Mouse (Mus musculus): ENCODE results near the gene Exoc7. TPM values are rescaled to one million over a fixed set of nuclear protein-coding genes. Genes with fewer than 3 reads are reported as not detected.

Exoc7 gene
- total and polyA plus RNA-seq, 3 experiments, result 45.4 to 526 (median 49.0) TPM

DNA sequence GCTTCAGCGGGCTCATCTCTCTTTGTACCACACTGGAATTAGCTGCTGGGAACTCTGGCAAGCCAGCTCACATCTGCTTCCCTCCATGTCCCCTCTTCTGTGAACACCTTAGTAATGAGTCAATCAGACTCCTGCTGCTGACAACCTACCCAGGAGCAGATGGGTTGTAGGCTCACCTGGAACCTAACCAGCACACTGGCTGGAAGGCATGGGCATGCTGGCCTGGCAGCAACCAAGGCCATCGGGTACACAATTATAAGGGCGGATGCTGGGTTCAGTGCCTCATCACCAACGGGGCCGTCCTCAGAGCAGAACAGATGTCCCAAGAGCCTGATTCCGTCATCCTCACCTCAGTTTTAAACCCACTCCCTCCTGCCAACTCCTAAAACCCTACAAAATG is 8.4 kb downstream of the Exoc7 start:
- Histone ChIP-seq H3K4me3 (ENCODE audit: control insufficient read depth in 1 of 2, insufficient read depth in 1 of 2, low read depth in 2 of 2, low read length in 2 of 2) (no peak overlapping the region), H3K27me3 (ENCODE audit: control insufficient read depth in 1 of 2, insufficient read depth in 2 of 2, low read length in 2 of 2) (no peaks in the 10 kb centered on the region), H3K9ac (ENCODE audit: control insufficient read depth, low read depth, low read length, poor library complexity, severe bottlenecking) (no peak overlapping the region), H3K4me1 (ENCODE audit: control insufficient read depth in 1 of 2, insufficient read depth in 2 of 2, low read length in 2 of 2) (no peaks in the 10 kb centered on the region), H3K9me3 (replicated peaks; ENCODE audit: insufficient read depth, low read length) (no peaks in the 10 kb centered on the region), H3K79me2 (ENCODE audit: control insufficient read depth, insufficient read depth, low read length, poor library complexity) (no peaks in the 10 kb centered on the region), H3K27ac (ENCODE audit: control insufficient read depth, low read depth, low read length) (no peak overlapping the region), H3K36me3 (ENCODE audit: control insufficient read depth in 1 of 2, insufficient read depth in 2 of 2, low read length in 2 of 2) (no peaks in the 10 kb centered on the region; a peak in 1 of 4 replicates)
- TF ChIP-seq ZC3H11A (IDR thresholded peaks at IDR 0.05; ENCODE audit: low read depth, low read length), result no peak
- no peak for DNase-seq (ENCODE audit: low read depth, low spot score)

DNA sequence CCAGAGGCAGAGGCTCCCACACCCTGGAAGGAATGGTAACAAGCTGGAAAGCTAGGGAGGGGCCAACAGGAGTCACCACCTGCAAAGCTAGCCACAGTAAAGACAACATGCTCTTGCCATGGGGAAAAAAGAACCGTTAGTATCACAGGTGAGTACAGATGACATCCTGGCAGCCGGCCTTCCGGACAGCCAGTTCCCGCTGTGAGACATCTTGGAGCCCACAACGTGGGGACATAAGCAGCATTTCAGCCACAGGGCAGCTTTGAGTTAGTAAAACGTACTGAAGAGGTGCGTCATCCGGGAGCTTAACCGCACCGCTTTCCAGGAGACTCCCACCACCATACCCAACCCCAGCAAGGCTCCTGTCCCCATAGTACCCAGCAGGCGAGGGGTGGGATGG is 8.8 kb downstream of the Exoc7 start:
- Histone ChIP-seq H3K27ac (ENCODE audit: control insufficient read depth, low read depth, low read length) (no peak overlapping the region), H3K27me3 (ENCODE audit: control insufficient read depth in 1 of 2, insufficient read depth in 2 of 2, low read length in 2 of 2) (no peaks in the 10 kb centered on the region), H3K9me3 (replicated peaks; ENCODE audit: insufficient read depth, low read length) (no peaks in the 10 kb centered on the region), H3K4me3 (ENCODE audit: control insufficient read depth in 1 of 2, insufficient read depth in 1 of 2, low read depth in 2 of 2, low read length in 2 of 2) (no peak overlapping the region), H3K36me3 (ENCODE audit: control insufficient read depth in 1 of 2, insufficient read depth in 2 of 2, low read length in 2 of 2) (no peaks in the 10 kb centered on the region; a peak in 1 of 4 replicates), H3K9ac (ENCODE audit: control insufficient read depth, low read depth, low read length, poor library complexity, severe bottlenecking) (no peak overlapping the region), H3K79me2 (ENCODE audit: control insufficient read depth, insufficient read depth, low read length, poor library complexity) (no peaks in the 10 kb centered on the region), H3K4me1 (ENCODE audit: control insufficient read depth in 1 of 2, insufficient read depth in 2 of 2, low read length in 2 of 2) (no peaks in the 10 kb centered on the region)
- TF ChIP-seq KAT2A (conservative IDR thresholded peaks at IDR 0.05; ENCODE audit: low read depth, low read length) (no peak), MAX (IDR thresholded peaks at IDR 0.05; ENCODE audit: low read length) (no peak), TBP (IDR thresholded peaks at IDR 0.05; ENCODE audit: low read depth, low read length) (no peak), GATA1 (IDR thresholded peaks at IDR 0.05; ENCODE audit: low read depth, low read length) (no peak), ZKSCAN1 (IDR thresholded peaks at IDR 0.05; ENCODE audit: low read depth, low read length) (no peak), BHLHE40 (IDR thresholded peaks at IDR 0.05; ENCODE audit: borderline replicate concordance, low read depth, low read length) (no peak), EP300 (IDR thresholded peaks at IDR 0.05; ENCODE audit: low read depth in 1 of 2, low read length in 2 of 2) (no peak), MAFK (IDR thresholded peaks at IDR 0.05; ENCODE audit: borderline replicate concordance, low read depth, low read length) (no peak), SMC3 (IDR thresholded peaks at IDR 0.05; ENCODE audit: low read depth, low read length) (no peak), ZMIZ1 (IDR thresholded peaks at IDR 0.05; ENCODE audit: low read depth, low read length) (no peak)
- no peak for DNase-seq (ENCODE audit: low read depth, low spot score)

DNA sequence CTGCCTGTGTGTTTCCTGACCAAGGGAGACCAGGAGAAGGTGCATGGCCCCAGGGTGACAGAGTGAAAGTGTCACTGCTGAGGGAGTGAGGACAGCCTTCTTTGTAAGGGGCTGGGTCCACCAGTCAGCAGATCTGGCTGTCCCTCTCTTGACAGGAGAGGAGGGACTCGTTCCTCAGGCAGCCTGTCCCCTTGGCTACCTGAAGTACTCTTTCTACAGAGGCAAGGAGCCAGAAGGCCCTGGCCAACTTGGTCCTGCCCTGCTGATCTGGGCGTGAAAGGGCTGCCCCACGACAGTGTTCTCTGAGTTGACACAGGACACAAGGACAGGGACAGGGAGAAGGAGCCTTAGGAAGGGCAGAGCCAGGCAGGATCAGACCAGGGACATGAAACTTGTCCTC is 10.0 kb downstream of the Exoc7 start:
- TF ChIP-seq CHD2 (IDR thresholded peaks at IDR 0.05; ENCODE audit: low read length) (no peak), POLR2AphosphoS2 (IDR thresholded peaks at IDR 0.05; ENCODE audit: low read length) (no peak), E2F4 (IDR thresholded peaks at IDR 0.05; ENCODE audit: borderline replicate concordance, low read depth, low read length) (no peak), TCF12 (IDR thresholded peaks at IDR 0.05; ENCODE audit: low read depth, low read length) (no peak), UBTF (IDR thresholded peaks at IDR 0.05; ENCODE audit: borderline replicate concordance, insufficient read depth, low read depth, low read length) (no peak), EP300 (IDR thresholded peaks at IDR 0.05; ENCODE audit: low read depth in 1 of 2, low read length in 2 of 2) (no peak), SIN3A (IDR thresholded peaks at IDR 0.05; ENCODE audit: low read length) (no peak), ELF1 (IDR thresholded peaks at IDR 0.05; ENCODE audit: low read depth, low read length) (no peak), USF2 (IDR thresholded peaks at IDR 0.05; ENCODE audit: borderline replicate concordance in 1 of 2, insufficient read depth in 1 of 2, low read depth in 1 of 2, low read length in 2 of 2) (no peak), POLR2AphosphoS5 (IDR thresholded peaks at IDR 0.05; ENCODE audit: borderline replicate concordance, low read depth, low read length) (no peak), MAX (IDR thresholded peaks at IDR 0.05; ENCODE audit: low read length) (no peak), TAL1 (IDR thresholded peaks at IDR 0.05; ENCODE audit: low read length) (no peak), CTCF (IDR thresholded peaks at IDR 0.05 in 2 of 3, conservative IDR thresholded peaks at IDR 0.05 in 1 of 3; ENCODE audit: control insufficient read depth in 1 of 3, insufficient read depth in 1 of 3, low read depth in 2 of 3, low read length in 3 of 3, poor library complexity in 1 of 3, severe bottlenecking in 1 of 3) (no peak), MXI1 (IDR thresholded peaks at IDR 0.05; ENCODE audit: low read depth, low read length) (no peak), RCOR1 (IDR thresholded peaks at IDR 0.05; ENCODE audit: low read depth, low read length) (no peak), MYB (IDR thresholded peaks at IDR 0.05; ENCODE audit: low read depth, low read length) (no peak), SMC3 (IDR thresholded peaks at IDR 0.05; ENCODE audit: low read depth, low read length) (no peak), MAFK (IDR thresholded peaks at IDR 0.05; ENCODE audit: borderline replicate concordance, low read depth, low read length) (no peak), HCFC1 (IDR thresholded peaks at IDR 0.05; ENCODE audit: low read depth, low read length) (no peak), POLR2A (IDR thresholded peaks at IDR 0.05; ENCODE audit: control insufficient read depth in 1 of 2, insufficient read depth in 1 of 2, low read depth in 1 of 2, low read length in 2 of 2, poor library complexity in 1 of 2) (no peak)
- Histone ChIP-seq H3K4me1 (ENCODE audit: control insufficient read depth in 1 of 2, insufficient read depth in 2 of 2, low read length in 2 of 2) (no peaks in the 10 kb centered on the region), H3K27ac (ENCODE audit: control insufficient read depth, low read depth, low read length) (no peak overlapping the region), H3K27me3 (ENCODE audit: control insufficient read depth in 1 of 2, insufficient read depth in 2 of 2, low read length in 2 of 2) (no peaks in the 10 kb centered on the region), H3K36me3 (ENCODE audit: control insufficient read depth in 1 of 2, insufficient read depth in 2 of 2, low read length in 2 of 2) (no peaks in the 10 kb centered on the region; a peak in 1 of 4 replicates), H3K9me3 (replicated peaks; ENCODE audit: insufficient read depth, low read length) (no peaks in the 10 kb centered on the region), H3K4me3 (ENCODE audit: control insufficient read depth in 1 of 2, insufficient read depth in 1 of 2, low read depth in 2 of 2, low read length in 2 of 2) (no peak overlapping the region), H3K9ac (ENCODE audit: control insufficient read depth, low read depth, low read length, poor library complexity, severe bottlenecking) (no peak overlapping the region), H3K79me2 (ENCODE audit: control insufficient read depth, insufficient read depth, low read length, poor library complexity) (no peaks in the 10 kb centered on the region)
- no peak for DNase-seq (ENCODE audit: low read depth, low spot score)
